Mouse (Mus musculus): Measurements from ENCODE around the gene Snupn. TPM values are rescaled to one million over a fixed set of nuclear protein-coding genes. Genes with fewer than 3 reads are reported as not detected.

The Snupn gene
- 10 to 100 TPM in 1 of 2 experiments, 1 to 10 TPM in 1; 8.5 to 10.6 TPM for total RNA-seq (2023)

GRCm38 (mm10) chr9:56950414-56951400 lies at the start of gene Snupn:
Gene Snupn, plus strand, starts transcription at chr9:56950878.

GRCm38 (mm10) chr9:56928041-56928811 lies 22.5 kb upstream of the Snupn start, which contains the start of gene Snx33:
Gene Snx33, minus strand, starts transcription at chr9:56928371.

DNA sequence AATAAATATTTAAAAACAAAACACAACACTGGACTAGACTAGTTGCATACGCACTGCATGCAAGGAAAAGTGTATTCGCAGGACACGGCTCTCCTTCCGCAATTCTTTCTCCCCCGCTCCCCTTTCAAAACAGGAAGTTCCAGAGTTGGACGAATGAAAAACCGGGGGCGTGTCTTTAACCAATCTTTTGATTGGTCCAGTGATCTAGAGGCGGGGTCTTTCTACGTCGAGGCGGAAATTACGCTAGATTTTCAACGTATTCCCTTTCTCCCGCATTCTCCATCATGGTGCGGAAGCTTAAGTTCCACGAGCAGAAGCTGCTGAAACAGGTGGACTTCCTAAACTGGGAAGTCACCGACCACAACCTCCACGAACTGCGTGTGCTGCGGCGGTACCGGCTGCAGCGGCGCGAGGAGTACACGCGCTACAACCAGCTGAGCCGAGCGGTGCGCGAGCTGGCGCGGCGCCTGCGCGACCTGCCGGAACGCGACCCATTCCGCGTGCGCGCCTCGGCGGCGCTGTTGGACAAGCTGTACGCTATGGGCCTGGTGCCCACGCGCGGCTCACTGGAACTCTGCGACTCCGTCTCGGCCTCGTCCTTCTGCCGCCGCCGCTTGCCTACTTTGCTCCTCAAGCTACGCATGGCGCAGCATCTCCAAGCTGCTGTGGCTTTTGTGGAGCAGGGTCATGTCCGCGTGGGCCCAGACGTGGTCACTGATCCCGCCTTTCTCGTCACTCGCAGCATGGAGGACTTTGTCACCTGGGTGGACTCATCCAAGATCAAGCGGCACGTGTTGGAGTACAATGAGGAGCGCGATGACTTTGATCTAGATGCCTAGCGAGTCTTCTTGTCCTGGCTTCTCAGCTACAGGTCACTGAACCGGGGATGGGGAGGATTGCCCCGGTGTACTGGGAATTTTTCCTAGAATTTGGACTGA lies 13.2 kb upstream of the Snupn start, which contains the start of gene Imp3:
Gene Imp3, plus strand, starts transcription at position 253 of the 938 bp plus-strand sequence.

GRCm38 (mm10) chr9:56994286-56995197 lies 43.9 kb downstream of the Snupn start, which contains the start of gene Ptpn9:
Gene Ptpn9, plus strand, starts transcription at chr9:56994923.

Other genes starting within 250 kb of the Snupn start
- not detected for gene Lingo1, start 154.4 kb upstream of the Snupn start, total RNA-seq (2023)
- gene Odf3l1, start 86.2 kb upstream of the Snupn start, total RNA-seq (2023): not detected
- not detected for gene Cspg4, start 85.8 kb upstream of the Snupn start, total RNA-seq (2023)
- gene Snx33, start 22.5 kb upstream of the Snupn start, total RNA-seq (2023): 10 to 100 TPM; 16.2 to 17.5 TPM
- gene Imp3, start 13.4 kb upstream of the Snupn start, total RNA-seq (2023): 100 to 1,000 TPM; 101 to 103 TPM
- gene Ptpn9, start 44.0 kb downstream of the Snupn start, total RNA-seq (2023): 10 to 100 TPM; 11.5 to 15.7 TPM
- 100 to 1,000 TPM in 1 of 2 experiments, 10 to 100 TPM in 1; 95.5 to 116 TPM for gene Sin3a, start 121.2 kb downstream of the Snupn start, total RNA-seq (2023)
- 100 to 1,000 TPM; 181 to 185 TPM for gene Man2c1, start 179.8 kb downstream of the Snupn start, total RNA-seq (2023)
- 10 to 100 TPM; 26.2 to 29.5 TPM for gene Neil1, start 197.4 kb downstream of the Snupn start, total RNA-seq (2023)
- 10 to 100 TPM; 90.7 to 93.6 TPM for gene Commd4, start 207.5 kb downstream of the Snupn start, total RNA-seq (2023)